Comparison of ENCODE assay signal across 31 mouse cellular contexts in genomic region chr19:35870720-35871119, GRCm38 (mm10).
"Had no signal": no experiment of that assay in that cellular context is flagged by ENCODE, and none has a peak within 500 bp of the region (broad histone marks: within the 10 kb centered on the region; RNA-seq: fewer than 3 reads in every experiment).

No protein-coding gene starts in this region.

- DNase-seq: left cerebral cortex, postnatal 4 days; liver; liver, embryonic 13.5 days; liver, postnatal 0 days; lung, adult 18-20 months; lung, adult 2 months; lung, embryonic 14.5 days; lung, postnatal 10 days; lung, postnatal 14 days; lung, postnatal 36 days; lung, postnatal 4 days; midbrain, embryonic 14.5 days had no signal

- H3K9ac ChIP-seq: limb, embryonic 12.5 days; limb, embryonic 13.5 days; limb, embryonic 15.5 days; liver, embryonic 12.5 days; liver, embryonic 13.5 days; liver, embryonic 14.5 days; liver, embryonic 15.5 days; liver, postnatal 0 days; lung, embryonic 14.5 days; lung, embryonic 15.5 days; midbrain, embryonic 12.5 days; midbrain, embryonic 13.5 days; midbrain, embryonic 15.5 days; neural tube, embryonic 12.5 days had no signal

- H3K9me3 ChIP-seq: limb, embryonic 10.5 days; limb, embryonic 13.5 days; limb, embryonic 15.5 days; liver, embryonic 12.5 days; liver, embryonic 13.5 days; liver, embryonic 15.5 days; lung, embryonic 15.5 days; midbrain, embryonic 10.5 days; midbrain, embryonic 12.5 days; midbrain, embryonic 13.5 days; midbrain, embryonic 15.5 days; neural tube, embryonic 12.5 days had no signal

- H3K36me3 ChIP-seq: limb, embryonic 10.5 days; limb, embryonic 12.5 days; limb, embryonic 13.5 days; limb, embryonic 15.5 days; liver, embryonic 12.5 days; liver, embryonic 13.5 days; liver, embryonic 15.5 days; lung, embryonic 15.5 days; midbrain, embryonic 10.5 days; midbrain, embryonic 12.5 days; midbrain, embryonic 13.5 days; midbrain, embryonic 15.5 days; neural tube, embryonic 12.5 days had no signal

- ATAC-seq: liver, embryonic 12.5 days; liver, postnatal 0 days; lung, postnatal 0 days; midbrain, embryonic 13.5 days; midbrain, embryonic 15.5 days; midbrain, embryonic 16.5 days had no signal

- H3K27me3 ChIP-seq: limb, embryonic 12.5 days; limb, embryonic 13.5 days; limb, embryonic 15.5 days; liver, embryonic 12.5 days; liver, embryonic 13.5 days; liver, embryonic 15.5 days; lung, embryonic 15.5 days; megakaryocyte, embryonic 14.5 days; midbrain, embryonic 12.5 days; midbrain, embryonic 13.5 days; midbrain, embryonic 15.5 days; neural tube, embryonic 12.5 days had no signal

- H3K4me3 ChIP-seq: limb, embryonic 10.5 days; limb, embryonic 12.5 days; limb, embryonic 13.5 days; limb, embryonic 15.5 days; liver, embryonic 12.5 days; liver, embryonic 13.5 days; liver, embryonic 15.5 days; lung, embryonic 15.5 days; megakaryocyte, embryonic 14.5 days; midbrain, embryonic 10.5 days; midbrain, embryonic 12.5 days; midbrain, embryonic 13.5 days; midbrain, embryonic 15.5 days; neural tube, embryonic 12.5 days had no signal

- H3K4me1 ChIP-seq: limb, embryonic 10.5 days; limb, embryonic 12.5 days; limb, embryonic 13.5 days; limb, embryonic 15.5 days; liver, embryonic 12.5 days; liver, embryonic 13.5 days; liver, embryonic 15.5 days; lung, embryonic 15.5 days; megakaryocyte, embryonic 14.5 days; midbrain, embryonic 10.5 days; midbrain, embryonic 12.5 days; midbrain, embryonic 13.5 days; midbrain, embryonic 15.5 days; neural tube, embryonic 12.5 days had no signal

- H3K4me2 ChIP-seq: limb, embryonic 12.5 days; limb, embryonic 13.5 days; limb, embryonic 15.5 days; liver, embryonic 11.5 days; liver, embryonic 12.5 days; liver, embryonic 13.5 days; liver, embryonic 15.5 days; lung, embryonic 14.5 days; lung, embryonic 15.5 days; midbrain, embryonic 11.5 days; midbrain, embryonic 12.5 days; midbrain, embryonic 13.5 days; midbrain, embryonic 15.5 days; neural tube, embryonic 12.5 days had no signal

- H3K27ac ChIP-seq: limb, embryonic 10.5 days; limb, embryonic 12.5 days; limb, embryonic 13.5 days; limb, embryonic 15.5 days; liver, embryonic 12.5 days; liver, embryonic 13.5 days; liver, embryonic 14.5 days; liver, embryonic 15.5 days; lung, embryonic 15.5 days; macrophage; midbrain, embryonic 10.5 days; midbrain, embryonic 12.5 days; midbrain, embryonic 13.5 days; midbrain, embryonic 15.5 days; neural tube, embryonic 12.5 days had no signal
